Mouse (Mus musculus) brain, embryonic 18.5 days (tissue): ENCODE data around the gene Rsbn1l.
A peak's percentile ranks its signal among the peaks of the same experiment; 100 is the strongest.

Source experiments
- DNase-seq: peaks from one replicate; pipeline ENCODE4 v3.0.0-alpha.2; 2012; ENCODE audit warnings: low read depth, low spot score

Rsbn1l gene

DNA sequence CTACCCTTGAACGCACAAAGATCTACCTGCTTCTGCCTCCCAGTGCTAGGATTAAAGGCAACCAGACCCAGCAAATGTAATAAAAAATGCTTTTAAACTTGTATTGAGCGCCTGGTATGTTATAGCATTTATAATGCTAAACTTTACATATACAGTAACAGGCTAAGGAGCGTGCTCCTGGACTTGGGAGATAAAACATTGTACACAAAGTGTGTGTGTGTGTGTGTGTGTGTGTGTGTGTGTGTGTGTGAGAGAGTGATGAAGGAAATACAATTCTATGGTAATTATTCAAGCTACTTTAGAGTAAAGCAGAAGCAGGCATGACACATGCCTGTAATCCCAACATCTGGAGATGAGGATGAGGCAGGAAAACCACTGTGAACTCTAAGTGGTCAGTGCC lies at the start of gene Rsbn1l:
Gene Rsbn1l (minus strand): TSS at position 101 of the 400 bp plus-strand sequence.
- DNase-seq, result no peak

DNA sequence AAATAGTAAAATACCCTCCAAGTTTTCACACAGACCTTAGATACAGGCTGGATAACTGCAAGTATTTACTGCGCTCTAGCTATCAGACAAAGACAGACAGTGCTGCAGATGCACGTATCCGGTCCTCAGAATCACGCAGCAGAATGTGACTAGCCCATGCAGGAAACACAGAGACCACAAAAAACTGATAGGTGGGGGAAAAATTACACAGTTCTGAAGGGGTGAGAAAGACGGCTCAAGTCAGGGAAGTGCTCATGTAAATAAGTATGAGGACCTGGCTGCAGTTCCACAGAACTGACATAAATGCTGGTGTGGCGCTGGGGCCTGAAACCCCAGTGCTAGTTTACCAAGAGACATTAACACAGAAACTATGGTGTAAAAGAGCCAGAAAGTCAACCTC lies 46.5 kb upstream of the Rsbn1l start:
- DNase-seq, result no peak

DNA sequence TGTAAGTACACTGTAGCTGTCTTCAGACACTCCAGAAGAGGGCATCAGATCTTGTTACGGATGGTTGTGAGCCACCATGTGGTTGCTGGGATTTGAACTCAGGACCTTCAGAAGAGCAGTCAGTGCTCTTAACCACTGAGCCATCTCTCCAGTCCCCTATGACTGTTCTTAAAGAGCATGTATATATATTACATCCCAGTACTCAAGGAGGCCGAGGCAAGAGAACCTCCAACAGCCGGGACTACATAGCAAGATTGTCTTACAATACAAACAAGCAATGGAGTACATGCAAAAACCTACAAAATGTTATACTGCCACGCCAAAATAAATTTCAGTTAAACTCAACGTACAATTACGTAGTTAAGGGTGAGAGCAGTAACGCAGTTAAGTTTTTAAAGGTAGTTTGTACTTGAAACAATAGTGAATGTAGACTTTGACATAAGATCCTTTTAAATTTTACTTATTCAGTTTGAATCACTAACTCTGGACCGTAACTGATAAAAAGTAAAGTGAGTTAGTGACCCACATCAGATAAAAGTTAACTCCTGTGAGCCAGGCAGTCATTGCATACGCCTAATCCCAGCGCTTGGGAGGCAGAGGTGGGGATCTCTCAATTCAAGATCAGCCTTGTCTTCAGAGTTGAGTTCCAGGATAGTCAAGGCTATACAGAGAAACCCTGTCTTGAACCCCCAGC lies 45.6 kb upstream of the Rsbn1l start:
- no peak for DNase-seq

DNA sequence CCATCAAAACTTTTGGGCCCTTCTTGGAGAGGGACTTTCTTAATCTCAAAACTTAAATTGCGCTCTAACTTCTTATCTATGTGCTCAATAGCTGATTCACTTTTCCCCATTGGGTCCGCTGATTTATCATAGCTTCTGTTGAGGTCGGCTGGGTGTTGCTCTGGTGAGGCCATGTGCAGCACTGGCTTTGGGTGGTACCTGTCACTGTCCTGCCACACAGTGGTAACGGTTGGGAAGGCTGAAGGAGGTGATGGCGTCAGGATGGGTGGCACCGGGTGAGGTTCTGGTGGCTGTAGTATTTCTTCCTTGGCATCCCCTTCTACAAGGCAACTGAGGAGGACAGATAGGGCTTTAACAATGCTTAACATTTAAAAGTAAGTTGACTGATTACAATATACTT lies 42.2 kb upstream of the Rsbn1l start:
- DNase-seq, result no peak

DNA sequence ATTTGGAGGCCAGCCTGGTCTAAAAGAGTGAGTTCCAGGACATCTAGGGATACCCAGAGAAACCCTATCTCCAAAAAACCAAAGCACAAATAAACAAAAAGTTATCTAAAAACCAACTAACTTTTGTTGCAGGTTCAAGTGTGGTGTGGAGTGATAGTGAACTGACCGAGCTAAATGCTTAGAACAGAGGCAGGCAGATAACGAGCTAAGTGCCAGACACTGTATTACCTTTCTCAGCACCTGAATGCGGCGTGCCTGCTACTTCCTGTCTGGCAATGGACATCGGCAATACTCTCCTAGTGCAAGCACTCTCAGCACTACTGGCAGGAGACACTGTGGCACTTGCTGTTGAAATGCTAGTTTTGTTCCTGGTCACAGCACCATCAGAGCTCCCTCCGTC lies 41.4 kb upstream of the Rsbn1l start:
- no peak for DNase-seq

DNA sequence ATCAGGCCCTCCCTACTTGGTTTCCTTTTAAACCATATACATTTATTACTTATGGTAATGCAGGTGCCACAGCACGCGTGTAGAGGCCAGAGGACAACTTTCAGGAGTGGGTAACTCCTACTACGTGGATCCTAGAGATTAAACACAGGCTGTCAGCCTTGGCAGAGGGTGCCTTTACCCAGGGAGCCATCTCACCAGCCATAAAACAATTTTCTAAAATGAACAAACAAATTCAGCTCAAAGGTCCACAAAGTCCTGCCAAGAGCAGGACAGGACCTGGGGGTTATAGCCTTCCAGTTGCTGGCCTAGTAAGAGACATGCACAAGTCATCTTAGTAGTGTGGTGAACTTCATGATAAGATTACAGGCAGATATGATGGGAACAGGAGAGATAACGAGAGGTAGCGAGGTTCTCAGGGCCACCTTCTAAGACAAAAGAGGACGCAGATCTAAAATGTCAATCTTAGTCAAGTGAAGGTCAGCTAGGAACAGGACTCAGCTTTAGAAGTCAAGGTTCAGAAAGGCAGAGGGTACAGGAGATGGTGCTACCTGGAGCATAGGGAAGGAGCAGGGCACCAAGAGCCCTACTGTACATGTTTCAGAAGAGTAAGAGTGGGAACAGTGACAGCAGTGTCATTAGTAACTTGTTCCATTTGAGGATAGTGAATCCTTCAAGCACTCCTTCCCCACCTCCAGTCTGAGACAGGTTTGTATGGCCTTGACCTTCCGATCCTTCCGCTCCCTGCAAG lies 34.0 kb upstream of the Rsbn1l start:
- DNase-seq, result no peak

DNA sequence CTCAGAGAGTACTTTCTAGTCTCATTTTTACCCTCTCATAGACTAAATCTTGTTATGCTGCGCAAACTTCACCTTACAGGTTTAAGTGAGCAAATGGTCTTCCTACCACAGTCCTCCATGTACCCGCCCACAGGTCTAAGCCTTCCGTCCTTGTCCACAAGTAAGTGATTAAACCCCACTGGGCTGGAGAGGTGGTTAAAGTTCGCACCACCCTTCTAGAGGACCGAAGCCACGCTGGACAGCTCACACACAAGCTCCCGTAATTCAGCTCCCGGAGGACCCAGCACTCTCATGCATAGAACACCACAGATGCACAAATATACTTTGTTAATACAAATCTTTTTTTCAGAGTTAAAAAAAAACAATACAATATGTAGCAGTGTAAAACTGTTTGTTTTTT lies 30.1 kb upstream of the Rsbn1l start:
- no peak for DNase-seq

DNA sequence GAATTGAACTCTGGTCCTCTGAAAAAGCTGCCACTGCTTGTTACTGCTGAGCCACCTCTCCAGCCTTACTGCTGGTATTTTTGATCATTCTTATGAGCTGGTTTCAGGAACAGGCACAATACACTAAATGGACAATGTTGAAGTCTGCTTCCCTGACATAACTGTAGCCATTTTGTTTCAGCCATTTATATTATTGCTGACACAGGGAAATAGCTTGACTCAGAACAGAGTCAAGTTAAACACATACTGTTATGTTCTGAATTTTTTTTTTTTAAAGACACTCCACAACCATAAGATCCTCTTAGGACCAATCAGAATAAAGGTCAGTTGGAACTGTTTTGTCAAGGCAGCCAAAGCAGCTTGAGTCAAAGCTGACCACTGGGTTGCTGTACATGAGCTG lies 27.3 kb upstream of the Rsbn1l start:
- DNase-seq, result no peak

DNA sequence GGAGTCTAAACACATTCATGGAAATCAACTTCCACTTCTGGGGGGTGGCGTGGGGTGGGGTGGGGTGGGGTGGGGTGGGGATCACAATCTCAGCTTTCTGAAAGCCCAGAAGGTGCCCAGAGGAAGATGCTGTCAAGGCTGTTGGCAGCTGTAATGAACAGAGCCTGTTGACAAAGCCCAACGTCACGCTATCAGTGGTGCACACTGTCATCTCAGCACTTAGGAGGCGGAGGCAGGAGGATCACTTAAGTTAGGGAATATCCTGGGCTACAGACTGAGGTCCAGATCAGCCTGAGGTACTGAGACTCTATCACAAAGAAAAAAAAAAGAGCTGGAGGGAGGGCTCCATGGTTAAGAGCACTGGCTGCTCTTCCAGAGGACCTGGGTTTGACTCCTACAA lies 18.5 kb upstream of the Rsbn1l start:
- DNase-seq, result no peak

DNA sequence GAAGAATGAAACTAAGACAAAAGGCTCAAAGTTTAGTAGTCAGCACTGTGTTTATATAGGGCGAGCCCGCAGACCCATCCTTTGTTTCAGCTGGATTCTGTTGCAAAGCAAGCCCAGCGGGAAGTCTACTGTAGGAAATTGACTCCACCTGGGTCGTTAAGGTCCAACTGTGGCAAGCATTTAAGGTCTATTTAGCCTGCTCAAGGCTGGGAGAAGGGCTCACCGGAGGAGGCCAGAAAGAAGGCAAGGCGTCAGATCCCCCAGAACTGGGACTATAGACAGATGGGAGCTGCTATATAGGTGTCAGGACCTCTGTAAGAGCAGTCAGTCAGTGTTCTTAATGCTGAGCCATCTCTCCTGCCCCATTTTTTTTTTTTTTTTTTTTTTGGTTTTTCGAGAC lies 17.8 kb upstream of the Rsbn1l start:
- no peak for DNase-seq

DNA sequence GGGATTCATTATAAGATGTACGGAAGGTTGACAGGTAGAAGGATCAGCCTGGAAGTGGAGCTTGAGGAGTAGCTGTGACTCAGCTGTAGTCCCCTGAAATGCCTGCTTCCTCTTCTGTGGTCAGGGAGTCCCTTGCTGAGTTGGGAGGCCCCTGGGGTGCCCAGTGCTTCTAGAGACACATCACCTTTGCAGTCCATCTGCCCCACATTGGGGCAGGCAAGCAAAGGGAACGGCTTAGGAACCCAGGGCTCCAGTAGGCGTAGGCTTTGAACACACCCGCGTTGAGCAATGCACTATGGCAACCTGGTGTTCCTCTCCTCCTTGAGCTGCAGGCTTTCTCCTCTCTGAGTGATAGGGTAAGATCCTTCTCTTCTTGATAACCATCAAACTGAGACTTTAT lies 16.9 kb upstream of the Rsbn1l start:
- DNase-seq, result no peak

DNA sequence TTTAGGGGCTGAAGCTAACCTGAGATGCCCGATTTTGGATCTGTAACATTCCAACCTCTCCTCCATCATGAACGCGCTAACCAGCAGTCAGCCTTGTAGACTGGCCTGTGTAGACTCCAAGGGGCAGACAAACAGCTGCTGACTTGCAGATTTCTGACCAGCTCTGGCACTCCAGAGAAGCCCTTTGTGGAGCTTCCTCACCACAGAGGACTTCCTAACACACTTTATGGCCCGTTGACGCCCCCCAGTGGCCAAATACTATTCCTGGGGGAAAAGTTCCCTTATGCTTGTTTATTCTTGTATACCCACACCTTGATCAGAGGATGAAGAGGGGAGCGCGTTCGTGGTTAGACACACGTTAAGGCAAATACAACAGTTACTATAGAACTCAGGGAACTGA lies 12.8 kb upstream of the Rsbn1l start:
- DNase-seq, result no peak

DNA sequence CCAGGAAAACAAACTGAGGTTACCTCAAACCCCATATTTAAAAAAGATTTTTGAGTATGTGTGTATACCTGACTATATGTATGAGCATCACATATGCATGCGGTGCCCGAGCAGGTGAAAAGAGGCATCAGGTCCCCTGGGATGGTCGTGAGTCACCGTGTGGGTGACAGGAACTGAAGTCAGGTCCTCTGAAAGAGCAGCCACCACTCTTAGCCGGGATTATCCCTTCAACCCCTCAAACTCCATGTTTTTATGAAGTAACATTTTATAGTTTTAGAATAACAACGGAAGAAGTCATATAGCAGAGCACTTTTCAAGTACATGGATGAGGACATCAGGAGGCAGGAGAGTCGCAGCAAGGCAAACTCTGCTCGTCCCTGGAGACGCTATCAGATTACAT lies 12.3 kb upstream of the Rsbn1l start:
- no peak for DNase-seq

DNA sequence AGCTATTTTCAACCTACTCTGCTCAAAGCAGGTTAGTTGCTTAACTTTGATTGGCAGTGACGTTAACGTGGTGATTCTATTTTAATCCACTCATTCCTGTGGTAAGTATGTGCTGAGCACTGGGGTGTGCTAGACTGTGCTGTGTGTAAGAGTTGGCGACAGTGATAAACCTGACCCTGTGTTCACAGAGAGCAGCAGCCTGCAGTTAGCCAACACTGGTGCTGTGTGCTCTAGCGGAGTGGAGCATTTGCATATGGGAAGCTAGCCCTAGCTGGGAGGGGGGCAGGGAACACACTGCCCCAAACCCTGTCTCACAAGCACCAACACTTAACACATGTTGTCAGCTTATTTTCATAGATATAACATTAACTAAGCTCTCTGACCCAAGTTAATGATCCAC lies 11.7 kb upstream of the Rsbn1l start:
- no peak for DNase-seq

DNA sequence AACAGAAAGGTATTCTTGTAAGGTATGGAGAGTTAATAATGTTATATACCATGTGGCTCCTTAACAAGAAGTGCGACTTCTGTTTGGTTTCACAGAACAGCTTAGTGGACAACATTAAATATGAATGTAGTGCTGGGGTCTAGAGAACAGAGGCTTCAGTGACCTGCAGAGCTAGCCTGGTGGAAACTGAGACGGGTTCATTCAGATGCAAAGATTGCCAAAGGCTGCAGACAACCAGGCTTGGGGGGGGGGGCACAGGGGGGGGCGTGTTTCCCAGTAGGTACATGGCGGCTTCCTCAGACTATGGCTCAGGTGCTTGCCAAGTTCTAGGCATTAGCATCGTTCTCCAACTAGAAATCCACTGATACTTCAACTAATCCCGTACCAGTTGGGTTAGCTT lies 8.2 kb upstream of the Rsbn1l start:
- DNase-seq, result no peak

DNA sequence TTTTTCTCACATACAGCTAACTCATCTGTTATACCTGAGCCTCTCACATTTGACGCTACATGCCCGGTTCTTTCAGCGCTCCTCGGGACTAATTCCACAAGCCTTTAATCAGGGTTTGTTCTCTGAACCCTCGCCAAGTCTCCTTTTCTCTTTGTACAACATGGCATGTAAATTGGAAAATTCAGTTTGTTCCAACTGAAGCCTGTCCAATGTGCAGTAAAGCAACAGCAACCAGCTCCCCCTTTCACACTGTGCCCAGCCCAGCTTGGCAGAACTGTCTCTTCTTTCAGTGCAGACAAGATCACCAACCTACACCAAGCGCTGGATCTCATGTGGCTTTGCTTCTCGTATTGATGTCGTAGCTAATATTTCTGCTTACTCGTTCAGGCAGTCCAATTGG lies 7.1 kb upstream of the Rsbn1l start:
- DNase-seq, result peak; percentile 16

DNA sequence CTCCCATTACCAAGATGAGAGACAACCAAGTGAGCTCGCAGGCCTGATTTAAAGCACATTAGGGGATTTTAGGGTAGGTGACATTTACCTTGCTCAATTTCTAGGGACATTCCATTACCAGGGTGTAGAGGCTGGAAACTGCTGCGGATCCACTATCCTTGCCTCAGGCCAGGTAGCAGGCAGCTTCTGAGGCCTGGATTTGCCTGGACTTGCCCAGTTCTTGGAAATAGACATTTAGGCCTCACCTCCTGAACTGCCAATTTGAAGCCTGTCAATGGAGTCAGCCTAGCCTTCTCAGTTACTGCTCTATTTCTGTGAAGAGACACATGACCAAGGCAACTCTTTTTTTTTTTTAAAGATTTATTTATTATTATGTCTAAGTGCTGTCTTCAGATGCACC lies 4.7 kb upstream of the Rsbn1l start:
- no peak for DNase-seq

DNA sequence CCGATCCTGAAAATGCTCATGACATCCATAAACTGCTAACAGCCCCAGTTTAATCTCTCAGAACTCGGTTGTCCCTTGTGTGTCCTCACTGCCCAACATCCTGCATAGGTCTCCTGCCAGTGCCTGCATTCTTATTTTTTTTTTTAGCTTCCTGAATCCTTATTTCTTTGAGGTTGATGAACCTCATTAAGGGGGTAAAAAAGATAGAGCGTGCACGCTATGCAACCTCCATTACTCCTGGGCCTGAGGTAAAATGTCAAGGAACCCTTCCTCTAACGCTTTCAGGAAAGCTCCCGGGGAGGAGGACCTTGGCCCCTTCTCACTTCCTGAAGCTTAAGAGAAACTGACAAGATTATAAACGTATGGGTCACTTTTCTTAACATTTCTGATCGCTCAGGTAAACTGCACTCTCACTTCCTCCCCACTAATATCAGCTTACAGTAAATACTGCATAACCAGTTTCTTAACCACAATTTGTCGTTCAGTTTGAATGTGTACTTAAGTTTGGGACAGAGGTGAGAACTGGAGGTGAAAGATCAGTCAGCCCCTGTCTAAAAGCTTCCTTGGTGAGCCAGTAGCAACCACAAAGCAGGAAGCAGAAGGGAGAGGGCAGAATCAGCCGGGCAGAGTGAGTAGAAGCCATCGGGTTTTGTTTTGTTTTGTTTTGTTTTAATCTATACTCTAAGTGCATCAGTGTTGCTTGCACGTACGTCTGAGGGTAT lies 923 bp downstream of the Rsbn1l start:
- DNase-seq, result no peak

DNA sequence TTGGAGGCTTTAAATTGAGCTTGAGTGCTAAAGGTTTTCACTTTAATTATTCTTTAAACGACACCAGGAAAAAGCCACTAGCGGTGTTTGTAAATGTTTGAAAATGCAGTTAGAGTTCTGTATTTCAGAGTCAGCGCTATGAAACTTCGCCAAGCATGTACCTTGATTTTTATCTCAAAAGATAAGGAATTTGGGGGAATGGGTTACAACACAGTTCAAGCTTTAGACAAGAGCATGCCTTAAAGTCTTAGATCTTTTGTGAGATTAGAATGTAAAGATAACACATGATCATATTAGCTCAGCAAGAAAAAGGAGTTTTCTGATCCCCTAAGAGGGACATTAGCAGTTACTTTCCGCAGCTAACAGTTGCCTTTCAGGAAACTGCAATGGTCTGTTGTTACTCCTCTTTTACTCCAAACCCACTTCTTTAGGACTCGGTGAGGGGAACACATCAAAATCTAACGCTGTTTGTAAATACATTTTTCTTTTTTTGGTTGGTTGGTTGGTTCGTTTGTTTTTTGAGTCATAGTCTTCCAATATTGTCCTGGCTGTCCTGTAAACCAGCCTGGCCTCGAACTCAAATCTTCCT lies 3.8 kb downstream of the Rsbn1l start:
- no peak for DNase-seq

DNA sequence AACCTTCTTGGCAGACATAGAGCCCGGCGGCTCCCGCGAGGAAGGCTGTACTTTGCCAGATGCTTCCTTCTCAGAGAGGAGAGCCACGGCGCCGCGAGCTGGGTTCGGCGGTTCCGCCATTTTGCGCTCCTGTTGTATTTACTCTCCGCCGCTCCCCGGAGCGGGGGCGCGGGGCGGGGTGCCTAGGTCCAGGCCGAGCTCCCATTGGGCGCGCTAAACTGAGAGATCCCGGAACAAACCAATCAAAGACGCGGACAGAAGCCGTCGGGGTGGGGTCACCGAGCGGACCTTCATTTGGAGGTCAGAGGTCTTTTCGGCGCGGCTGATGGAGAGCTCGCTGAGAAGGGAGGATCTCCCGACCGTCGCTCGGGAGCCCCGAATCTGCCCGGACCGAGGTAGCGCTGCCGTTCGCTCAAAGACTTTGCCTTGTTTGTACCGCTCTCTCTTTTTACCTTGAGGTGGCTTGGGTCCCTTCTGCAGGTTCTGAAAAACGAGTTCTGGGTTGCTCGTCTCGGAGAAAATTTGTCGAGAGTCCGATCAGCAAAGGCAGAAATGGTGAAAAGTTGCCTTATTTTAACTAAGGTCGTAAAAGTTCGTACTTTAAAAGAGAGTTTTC lies 4.4 kb downstream of the Rsbn1l start:
- DNase-seq, result peak; percentile 90

DNA sequence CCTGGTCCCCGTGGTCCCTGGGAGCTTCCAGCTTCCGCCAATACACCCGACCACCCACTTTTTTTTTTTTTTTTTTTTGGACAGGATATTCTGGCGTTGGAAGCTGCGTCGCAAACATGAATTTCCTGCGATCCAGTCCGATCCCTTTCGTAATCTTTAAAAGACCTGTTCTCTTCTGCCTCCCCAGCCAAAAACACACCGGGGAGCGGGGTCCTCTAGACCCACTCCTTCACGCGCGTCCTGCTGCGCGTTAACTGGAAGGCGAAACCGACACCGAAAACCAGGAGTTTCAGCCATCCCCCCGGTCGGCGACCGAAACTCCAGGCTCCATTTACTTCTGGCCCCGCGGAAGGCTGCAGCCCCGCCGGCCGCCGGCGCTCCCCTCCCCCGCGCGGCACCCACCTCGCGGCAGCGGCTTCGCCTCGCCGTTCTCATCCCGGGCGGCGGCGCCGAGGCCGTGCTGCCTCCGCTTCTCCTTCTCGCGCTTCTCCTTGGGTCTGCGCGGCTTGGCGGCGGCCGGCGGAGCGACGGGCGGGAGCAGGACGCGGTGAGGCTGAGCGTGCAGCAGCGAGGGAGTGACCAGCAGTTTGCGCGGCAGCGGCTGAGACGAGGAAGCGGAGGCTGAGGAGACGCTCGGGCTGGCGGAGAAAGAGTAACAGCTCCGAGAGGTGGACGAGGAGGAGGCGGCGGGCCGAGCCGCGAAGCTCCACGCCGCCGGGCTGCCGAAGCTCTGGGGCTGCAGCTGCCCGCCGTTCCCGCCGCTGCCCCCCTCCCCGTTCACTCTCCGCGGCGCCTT lies 5.1 kb downstream of the Rsbn1l start:
- DNase-seq, result peak; percentile 14
